9 mouse cellular contexts compared by ENCODE assay signal in genomic region chrX:8075104-8075503, GRCm38 (mm10). TPM values are rescaled to one million over a fixed set of nuclear protein-coding genes. Genes with fewer than 3 reads are reported as not detected.
DNase-seq lines count a peak whose midpoint lies in the region; ATAC-seq and TF ChIP-seq lines count a peak whose summit lies in the region.
"Had no signal": no experiment of that assay in that cellular context is flagged by ENCODE, and none has a peak within 500 bp of the region (broad histone marks: within the 10 kb centered on the region; RNA-seq: fewer than 3 reads in every experiment).

No protein-coding gene starts in this region.

- H3K4me3 ChIP-seq in cerebellum, adult 2 months (replicated peaks; ENCODE audit: insufficient read depth, low read depth, low read length) = peak overlapping the region; percentile 74
- H3K4me3 ChIP-seq in C2C12 (ENCODE audit: insufficient read depth, poor library complexity, severe bottlenecking) = no peak overlapping the region
- peak overlapping the region; percentile 58 for H3K4me3 ChIP-seq in forebrain, embryonic 15.5 days
- H3K4me3 ChIP-seq in liver, embryonic 14.5 days (ENCODE audit: insufficient read depth in 1 of 2, low read depth in 2 of 2, low read length in 2 of 2) = peak overlapping the region; percentile 53 to 73

- no peak for TF ChIP-seq POLR2A in cerebellum, adult 2 months (IDR thresholded peaks at IDR 0.05; ENCODE audit: borderline replicate concordance, insufficient read depth, low read length)

- peaks cover 41% of the 10 kb centered on the region for H3K79me2 ChIP-seq in C2C12 (ENCODE audit: control insufficient read depth, insufficient read depth)

- 22% methylated on average over 3 of the region's 3 CpGs for WGBS in cerebellum, adult 2 months
- 25% methylated on average over 3 of the region's 3 CpGs for WGBS in forebrain, embryonic 15.5 days
- WGBS in liver, embryonic 14.5 days (ENCODE audit: insufficient replicate concordance) = 27% methylated on average over 3 of the region's 3 CpGs

- H3K79me3 ChIP-seq in C2C12 (ENCODE audit: low read depth) = peaks cover 28% of the 10 kb centered on the region

- H3ac ChIP-seq in C2C12 (ENCODE audit: control insufficient read depth, insufficient read length, low read depth) = peak overlapping the region; percentile 59

- H3K4me1 ChIP-seq in cerebellum, adult 2 months (ENCODE audit: control insufficient read depth, insufficient read depth, low read length) = no peaks in the 10 kb centered on the region
- peaks cover 6% of the 10 kb centered on the region; the same call in 1 of the 2 replicates for H3K4me1 ChIP-seq in forebrain, embryonic 15.5 days
- H3K4me1 ChIP-seq in liver, embryonic 14.5 days (replicated peaks; ENCODE audit: control insufficient read depth in 2 of 2, insufficient read depth in 2 of 2, low read length in 1 of 2) = peaks cover 7 to 10% of the 10 kb centered on the region in 2 experiments; a peak in 3 of 4 replicates

- H3K4me2 ChIP-seq in forebrain, embryonic 15.5 days (replicated peaks) = peak overlapping the region; percentile 47
- H3K4me2 ChIP-seq in liver, embryonic 14.5 days (ENCODE audit: low read depth) = peak overlapping the region; percentile 80

- H3K9ac ChIP-seq in forebrain, embryonic 15.5 days (replicated peaks) = peak overlapping the region; percentile 49
- peak overlapping the region; percentile 55 for H3K9ac ChIP-seq in liver, embryonic 14.5 days (replicated peaks)

- no peak for TF ChIP-seq EP300 in liver, embryonic 14.5 days (IDR thresholded peaks at IDR 0.05; ENCODE audit: low read depth)

- H3K27me3 ChIP-seq in cerebellum, adult 2 months (ENCODE audit: control insufficient read depth, insufficient read depth, low read length) = no peaks in the 10 kb centered on the region
- H3K27me3 ChIP-seq in C2C12 (ENCODE audit: control insufficient read depth, insufficient read depth, insufficient read length) = no peaks in the 10 kb centered on the region
- no peaks in the 10 kb centered on the region for H3K27me3 ChIP-seq in forebrain, embryonic 15.5 days
- no peaks in the 10 kb centered on the region for H3K27me3 ChIP-seq in liver, embryonic 14.5 days (ENCODE audit: control insufficient read depth, insufficient read depth, low read length)

- H3K36me3 ChIP-seq in C2C12 (ENCODE audit: control insufficient read depth, insufficient read depth) = peaks cover 20% of the 10 kb centered on the region
- peaks cover 5% of the 10 kb centered on the region; the same call in 1 of the 2 replicates for H3K36me3 ChIP-seq in forebrain, embryonic 15.5 days
- H3K36me3 ChIP-seq in liver, embryonic 14.5 days (replicated peaks; ENCODE audit: control insufficient read depth, insufficient read depth, low read depth) = peaks cover 13% of the 10 kb centered on the region

- no peak for DNase-seq in cerebellum, adult 2 months
- no peak for DNase-seq in cerebellum, postnatal 10 days
- no peak for DNase-seq in liver, embryonic 14.5 days (ENCODE audit: low read depth in 3 of 3, low spot score in 3 of 3)
- no peak for DNase-seq in left cerebral cortex, adult 8-10 months (ENCODE audit: low spot score in 2 of 2)
- DNase-seq in spleen, postnatal 10 days (ENCODE audit: low spot score in 2 of 2) = no peak
- no peak for DNase-seq in cerebellum, postnatal 4 days (ENCODE audit: low spot score in 2 of 2)

- H3K9me3 ChIP-seq in forebrain, embryonic 15.5 days = no peaks in the 10 kb centered on the region
- H3K9me3 ChIP-seq in liver, embryonic 14.5 days (ENCODE audit: control insufficient read depth, low read length) = no peaks in the 10 kb centered on the region

- peak; percentile 51 for ATAC-seq in forebrain, embryonic 15.5 days (replicated peaks)
- peak; percentile 23; the same call in 1 of the 2 replicates for ATAC-seq in liver, embryonic 14.5 days (ENCODE audit: insufficient read depth)

- peak overlapping the region; percentile 95 for H3K27ac ChIP-seq in cerebellum, adult 2 months (ENCODE audit: insufficient read depth, low read length)
- peak overlapping the region; percentile 85 for H3K27ac ChIP-seq in forebrain, embryonic 15.5 days (replicated peaks)
- H3K27ac ChIP-seq in liver, embryonic 14.5 days = peak overlapping the region; percentile 88

- TF ChIP-seq CTCF in cerebellum, adult 2 months (IDR thresholded peaks at IDR 0.05; ENCODE audit: borderline replicate concordance, insufficient read depth, low read depth, low read length) = no peak
- no peak for TF ChIP-seq CTCF in C2C12 (IDR thresholded peaks at IDR 0.05; ENCODE audit: control insufficient read depth, insufficient read depth, insufficient read length)
- no peak for TF ChIP-seq CTCF in liver, embryonic 14.5 days (IDR thresholded peaks at IDR 0.05; ENCODE audit: low read depth)

TF ChIP-seq in C2C12, 6 proteins besides CTCF, POLR2A, EP300 and RAD21:
- no peak for TF ChIP-seq MYOD1 (IDR thresholded peaks at IDR 0.05; ENCODE audit: control insufficient read depth, insufficient read length, low read depth)
- no peak for TF ChIP-seq MYOG (IDR thresholded peaks at IDR 0.05; ENCODE audit: control insufficient read depth, extremely low read depth, insufficient read length)
- no peak for TF ChIP-seq MAX (IDR thresholded peaks at IDR 0.05)
- no peak for TF ChIP-seq CEBPB (IDR thresholded peaks at IDR 0.05; ENCODE audit: low read depth)
- TF ChIP-seq FOSL1 (IDR thresholded peaks at IDR 0.05; ENCODE audit: insufficient read depth, low read length, poor library complexity, severe bottlenecking) = no peak
- no peak for TF ChIP-seq USF1 (IDR thresholded peaks at IDR 0.05; ENCODE audit: low read depth)

RNA-seq across cellular contexts. Expression of gene Suv39h1, which starts 0.5 kb away (rescaled TPM):
- 22.3 and 22.7 TPM in 2 replicates for polyA plus RNA-seq in cerebellum, adult 2 months (2012; rRNA removed)
- polyA plus RNA-seq in C2C12 (2012; fragmentation: generic; extraction: Trizol) = 106 TPM
- polyA plus RNA-seq in forebrain, embryonic 15.5 days (2015; fragmentation: Nextera tagmentation; extraction: Ambion mirVana) = 50.2 and 50.9 TPM in 2 replicates
- 24.6 and 31.3 TPM in 2 replicates for polyA plus RNA-seq in liver, embryonic 14.5 days (2012; rRNA removed)
- 28.4 and 34.8 TPM in 2 replicates for polyA plus RNA-seq in liver, embryonic 14.5 days (2014; fragmentation: Nextera tagmentation; extraction: Ambion mirVana)
- total RNA-seq in left cerebral cortex, adult 8-10 months (2022) = 10 to 100 TPM; 24.7 to 27.5 (median 26.6) TPM

RNA-seq across cellular contexts. Expression of gene Was, which starts 15.2 kb away (rescaled TPM):
- 0.44 and 0.67 TPM in 2 replicates for polyA plus RNA-seq in cerebellum, adult 2 months (2012; rRNA removed)
- polyA plus RNA-seq in C2C12 (2012; fragmentation: generic; extraction: Trizol) = 0.74 TPM
- polyA plus RNA-seq in forebrain, embryonic 15.5 days (2015; fragmentation: Nextera tagmentation; extraction: Ambion mirVana) = 0.09 TPM in 1 of 2 replicates, not detected in the other
- 8.2 and 10.0 TPM in 2 replicates for polyA plus RNA-seq in liver, embryonic 14.5 days (2012; rRNA removed)
- polyA plus RNA-seq in liver, embryonic 14.5 days (2014; fragmentation: Nextera tagmentation; extraction: Ambion mirVana) = 2.7 and 3.5 TPM in 2 replicates
- total RNA-seq in left cerebral cortex, adult 8-10 months (2022) = 1 to 10 TPM in 3 of 4 experiments, under 1 TPM in 1; 0.82 to 3.6 (median 2.0) TPM

RNA-seq across cellular contexts. Expression of gene Glod5, which starts 56.8 kb away (rescaled TPM):
- 0.90 and 1.3 TPM in 2 replicates for polyA plus RNA-seq in cerebellum, adult 2 months (2012; rRNA removed)
- polyA plus RNA-seq in C2C12 (2012; fragmentation: generic; extraction: Trizol) = not detected
- polyA plus RNA-seq in forebrain, embryonic 15.5 days (2015; fragmentation: Nextera tagmentation; extraction: Ambion mirVana) = 0.29 and 0.36 TPM in 2 replicates
- polyA plus RNA-seq in liver, embryonic 14.5 days (2012; rRNA removed) = not detected in 2 replicates
- polyA plus RNA-seq in liver, embryonic 14.5 days (2014; fragmentation: Nextera tagmentation; extraction: Ambion mirVana) = not detected in 2 replicates
- total RNA-seq in left cerebral cortex, adult 8-10 months (2022) = 1 to 10 TPM in 2 of 4 experiments, under 1 TPM in 1, not detected in 1; 0.63 to 1.2 (median 1.1) TPM
- total RNA-seq: common myeloid progenitor, adult 5-6 weeks had no signal

RNA-seq across cellular contexts. Expression of gene Wdr13, which starts 57.6 kb away (rescaled TPM):
- 131 and 141 TPM in 2 replicates for polyA plus RNA-seq in cerebellum, adult 2 months (2012; rRNA removed)
- polyA plus RNA-seq in C2C12 (2012; fragmentation: generic; extraction: Trizol) = 11.1 TPM
- polyA plus RNA-seq in forebrain, embryonic 15.5 days (2015; fragmentation: Nextera tagmentation; extraction: Ambion mirVana) = 52.0 and 53.0 TPM in 2 replicates
- polyA plus RNA-seq in liver, embryonic 14.5 days (2012; rRNA removed) = 14.3 and 14.5 TPM in 2 replicates
- 3.7 and 4.4 TPM in 2 replicates for polyA plus RNA-seq in liver, embryonic 14.5 days (2014; fragmentation: Nextera tagmentation; extraction: Ambion mirVana)
- 100 to 1,000 TPM; 176 to 202 (median 193) TPM for total RNA-seq in left cerebral cortex, adult 8-10 months (2022)
